13 mouse cellular contexts compared by ENCODE assay signal in the genomic region with DNA sequence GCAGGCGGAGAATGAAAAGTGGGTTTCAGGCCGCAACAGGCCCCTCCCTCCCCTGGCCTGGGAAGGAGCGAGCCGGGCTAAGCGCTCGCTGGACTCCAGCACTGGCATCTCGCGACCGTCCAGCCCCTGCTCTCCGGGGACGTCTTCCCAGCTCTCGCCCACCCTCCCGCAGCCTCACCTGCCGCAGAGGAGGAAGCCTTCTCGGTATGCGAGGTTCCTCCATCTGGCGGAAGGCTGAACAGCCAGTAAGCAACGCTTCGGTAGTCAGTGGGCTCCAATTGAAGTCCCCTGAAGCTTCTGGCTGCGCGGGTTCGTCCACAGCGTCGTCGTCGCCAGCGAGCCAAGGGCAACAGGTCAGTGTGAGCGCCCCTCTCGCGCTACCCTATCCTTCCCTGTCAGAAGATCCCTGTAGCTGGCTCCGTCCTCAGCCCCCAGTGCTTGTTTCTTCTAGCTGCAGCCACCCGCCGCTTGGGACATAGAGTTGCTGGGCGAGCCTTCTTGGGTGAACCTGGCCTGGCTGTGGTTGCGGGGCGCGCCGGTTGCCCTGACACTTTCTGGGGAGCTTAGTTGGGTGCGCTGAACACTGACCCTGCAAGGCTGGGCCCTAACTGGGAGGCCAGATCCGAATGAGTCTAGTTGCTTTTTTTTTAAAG. TPM values are rescaled to one million over a fixed set of nuclear protein-coding genes. Genes with fewer than 3 reads are reported as not detected.
A peak's percentile ranks its signal among the peaks of the same experiment; 100 is the strongest.
DNase-seq lines count a peak whose midpoint lies in the region; ATAC-seq and TF ChIP-seq lines count a peak whose summit lies in the region.
"Had no signal": no experiment of that assay in that cellular context is flagged by ENCODE, and none has a peak within 500 bp of the region (broad histone marks: within the 10 kb centered on the region; RNA-seq: fewer than 3 reads in every experiment).

A gene (plus strand): TSS at position 341 of the 653 bp plus-strand sequence.

- H3K9ac ChIP-seq in heart, embryonic 13.5 days = no peak within 1 kb of the TSS
- H3K9ac ChIP-seq in lung, postnatal 0 days (replicated peaks; ENCODE audit: low read depth) = no peak within 1 kb of the TSS
- H3K9ac ChIP-seq in intestine, postnatal 0 days (ENCODE audit: low read depth, low read length) = no peak within 1 kb of the TSS

- H3K9me3 ChIP-seq in heart, embryonic 13.5 days = no peaks in the 10 kb centered on the region
- H3K9me3 ChIP-seq in lung, postnatal 0 days (ENCODE audit: low read length) = no peaks in the 10 kb centered on the region
- no peaks in the 10 kb centered on the region for H3K9me3 ChIP-seq in intestine, postnatal 0 days (ENCODE audit: control insufficient read depth)

- TF ChIP-seq CTCF in lung, postnatal 0 days (IDR thresholded peaks at IDR 0.05) = no peak
- TF ChIP-seq CTCF in intestine, postnatal 0 days (IDR thresholded peaks at IDR 0.05; ENCODE audit: low read depth) = no peak

- H3K27ac ChIP-seq in heart, embryonic 13.5 days (replicated peaks) = no peak within 1 kb of the TSS
- no peak within 1 kb of the TSS for H3K27ac ChIP-seq in lung, postnatal 0 days (ENCODE audit: low read length)
- no peak within 1 kb of the TSS for H3K27ac ChIP-seq in intestine, postnatal 0 days (ENCODE audit: low read depth, low read length)
- H3K27ac ChIP-seq: left cerebral cortex, adult 2 months had no signal

- WGBS in heart, embryonic 13.5 days = 1% methylated on average over 32 of the region's 40 CpGs
- 2% methylated on average over 40 of the region's 40 CpGs for WGBS in lung, postnatal 0 days
- under 1% methylated on average over 39 of the region's 40 CpGs for WGBS in intestine, postnatal 0 days

- H3K36me3 ChIP-seq in heart, embryonic 13.5 days = no peaks in the 10 kb centered on the region
- H3K36me3 ChIP-seq in lung, postnatal 0 days (ENCODE audit: insufficient read depth, low read length) = no peaks in the 10 kb centered on the region
- H3K36me3 ChIP-seq in intestine, postnatal 0 days (ENCODE audit: control insufficient read depth, insufficient read depth) = no peaks in the 10 kb centered on the region

- TF ChIP-seq EP300 in lung, postnatal 0 days (IDR thresholded peaks at IDR 0.05) = no peak

- peaks cover 99% of the 10 kb centered on the region for H3K27me3 ChIP-seq in heart, embryonic 13.5 days (replicated peaks)
- peaks cover 94% of the 10 kb centered on the region for H3K27me3 ChIP-seq in lung, postnatal 0 days (replicated peaks; ENCODE audit: insufficient read depth, low read length)
- peaks cover 100% of the 10 kb centered on the region for H3K27me3 ChIP-seq in intestine, postnatal 0 days (replicated peaks; ENCODE audit: control insufficient read depth, insufficient read depth, low read length)

- DNase-seq in heart, adult 8-10 months (ENCODE audit: low spot score) = no peak
- no peak for DNase-seq in lung, postnatal 0 days (ENCODE audit: low spot score)
- no peak for DNase-seq in lung, postnatal 14 days
- DNase-seq in retina, postnatal 1 day = peak; percentile 41
- DNase-seq in thymus, postnatal 0 days (ENCODE audit: low spot score) = no peak
- DNase-seq in adrenal gland, postnatal 25 days = no peak
- DNase-seq: cerebellum, postnatal 36 days; heart, adult 18-20 months had no signal

- H3K4me2 ChIP-seq in heart, embryonic 13.5 days = peak within 1 kb of the TSS; percentile 60
- no peak within 1 kb of the TSS; the same call in 1 of the 2 replicates for H3K4me2 ChIP-seq in lung, postnatal 0 days (replicated peaks; ENCODE audit: low read depth, low read length)
- no peak within 1 kb of the TSS for H3K4me2 ChIP-seq in intestine, postnatal 0 days (replicated peaks; ENCODE audit: low read depth)

- ATAC-seq in heart, embryonic 13.5 days (ENCODE audit: extremely low read depth, insufficient number of reproducible peaks, low FRiP score, low TSS enrichment) = no peak
- no peak for ATAC-seq in lung, postnatal 0 days
- ATAC-seq in intestine, postnatal 0 days = no peak
- ATAC-seq: CD4-positive, CD25-positive, alpha-beta regulatory T cell, adult 4 months had no signal

- peaks cover 37% of the 10 kb centered on the region for H3K4me1 ChIP-seq in heart, embryonic 13.5 days
- peaks cover 14% of the 10 kb centered on the region; the same call in 1 of the 2 replicates for H3K4me1 ChIP-seq in lung, postnatal 0 days (ENCODE audit: insufficient read depth, low read depth, low read length)
- H3K4me1 ChIP-seq in intestine, postnatal 0 days (replicated peaks; ENCODE audit: control insufficient read depth, insufficient read depth, low read length) = no peaks in the 10 kb centered on the region; the same call in 1 of the 2 replicates

- peak within 1 kb of the TSS; percentile 38 for H3K4me3 ChIP-seq in heart, embryonic 13.5 days
- H3K4me3 ChIP-seq in lung, postnatal 0 days (ENCODE audit: low read depth, low read length) = peak within 1 kb of the TSS; percentile 6; the same call in 1 of the 2 replicates
- H3K4me3 ChIP-seq in intestine, postnatal 0 days (ENCODE audit: low read depth, low read length) = peak within 1 kb of the TSS; percentile 9
- H3K4me3 ChIP-seq: left cerebral cortex, adult 2 months had no signal

RNA-seq across cellular contexts. Expression of the gene that starts here (rescaled TPM):
- 0.08 and 0.28 TPM in 2 replicates for polyA plus RNA-seq in heart, embryonic 13.5 days (2015; fragmentation: Nextera tagmentation; extraction: Ambion mirVana)
- total RNA-seq in heart, adult 8-10 months (2022) = under 1 TPM in 3 of 4 experiments, not detected in 1; 0.05 to 0.25 (median 0.11) TPM
- polyA plus RNA-seq in lung, postnatal 0 days (2015; fragmentation: Nextera tagmentation; extraction: Ambion mirVana) = 0.05 and 0.11 TPM in 2 replicates
- not detected in 2 replicates for polyA plus RNA-seq in intestine, postnatal 0 days (2015; fragmentation: Nextera tagmentation; extraction: Ambion mirVana)
- 8.5 and 9.3 TPM in 2 replicates for polyA plus RNA-seq in thymus, postnatal 0 days (2015; fragmentation: Nextera tagmentation; extraction: Ambion mirVana)
- total RNA-seq in adrenal gland, postnatal 25 days (2021) = not detected in 2 replicates
- total RNA-seq: left cerebral cortex, adult 2 months had no signal
- polyA plus RNA-seq: neural tube, embryonic 14.5 days had no signal
